Comparison of ENCODE assay signal across 8 mouse cellular contexts in genomic region chr4:46304071-46304470, GRCm38 (mm10). TPM values are rescaled to one million over a fixed set of nuclear protein-coding genes. Genes with fewer than 3 reads are reported as not detected.
DNase-seq lines count a peak whose midpoint lies in the region; ATAC-seq and TF ChIP-seq lines count a peak whose summit lies in the region.

No protein-coding gene starts in this region.

- H3K27me3 ChIP-seq in embryonic facial prominence, embryonic 13.5 days: peaks cover 54% of the 10 kb centered on the region
- H3K27me3 ChIP-seq in heart, embryonic 12.5 days (replicated peaks): peaks cover 36% of the 10 kb centered on the region
- H3K27me3 ChIP-seq in kidney, embryonic 14.5 days (ENCODE audit: control insufficient read depth, insufficient read depth, low read length): peaks cover 10% of the 10 kb centered on the region
- peaks cover 25% of the 10 kb centered on the region; the same call in 1 of the 2 replicates for H3K27me3 ChIP-seq in liver, postnatal 0 days (ENCODE audit: insufficient read depth, low read length)

- peak; percentile 36 for DNase-seq in A20 (ENCODE audit: low read depth, low spot score)
- peak; percentile 86 for DNase-seq in adrenal gland, adult 8-10 months
- DNase-seq in liver, postnatal 0 days: no peak

- WGBS in embryonic facial prominence, embryonic 13.5 days: 5% methylated on average over 8 of the region's 8 CpGs
- WGBS in heart, embryonic 12.5 days: 3% methylated on average over 8 of the region's 8 CpGs
- 5% methylated on average over 8 of the region's 8 CpGs for WGBS in kidney, embryonic 14.5 days
- WGBS in liver, postnatal 0 days (ENCODE audit: insufficient replicate concordance): 13% methylated on average over 8 of the region's 8 CpGs
- WGBS in olfactory bulb, adult 2 months: 5% methylated on average over 8 of the region's 8 CpGs

- TF ChIP-seq EP300 in liver, postnatal 0 days (IDR thresholded peaks at IDR 0.05; ENCODE audit: low read depth): no peak

- H3K27ac ChIP-seq in embryonic facial prominence, embryonic 13.5 days: no peak overlapping the region
- peak overlapping the region; percentile 67 for H3K27ac ChIP-seq in heart, embryonic 12.5 days (ENCODE audit: poor library complexity, severe bottlenecking)
- no peak overlapping the region for H3K27ac ChIP-seq in kidney, embryonic 14.5 days (ENCODE audit: low read depth, low read length)
- H3K27ac ChIP-seq in liver, postnatal 0 days (ENCODE audit: low read depth): no peak overlapping the region
- no peak overlapping the region for H3K27ac ChIP-seq in olfactory bulb, adult 2 months (ENCODE audit: insufficient read depth, low read depth, low read length)

- no peak for TF ChIP-seq CTCF in liver, postnatal 0 days (IDR thresholded peaks at IDR 0.05; ENCODE audit: low read depth)
- TF ChIP-seq CTCF in olfactory bulb, adult 2 months (IDR thresholded peaks at IDR 0.05; ENCODE audit: insufficient read depth, low read depth, low read length): no peak

- TF ChIP-seq POLR2A in olfactory bulb, adult 2 months (IDR thresholded peaks at IDR 0.05; ENCODE audit: insufficient read depth, low read depth, low read length): no peak

- peak overlapping the region; percentile 86 for H3K4me2 ChIP-seq in embryonic facial prominence, embryonic 13.5 days
- peak overlapping the region; percentile 97 for H3K4me2 ChIP-seq in heart, embryonic 12.5 days
- H3K4me2 ChIP-seq in kidney, embryonic 14.5 days (replicated peaks; ENCODE audit: low read depth, low read length): peak overlapping the region; percentile 86
- H3K4me2 ChIP-seq in liver, postnatal 0 days (ENCODE audit: low read depth, low read length): peak overlapping the region; percentile 88

- H3K36me3 ChIP-seq in embryonic facial prominence, embryonic 13.5 days: no peaks in the 10 kb centered on the region
- no peaks in the 10 kb centered on the region for H3K36me3 ChIP-seq in heart, embryonic 12.5 days
- no peaks in the 10 kb centered on the region for H3K36me3 ChIP-seq in kidney, embryonic 14.5 days (ENCODE audit: control insufficient read depth, insufficient read depth, low read length)
- no peaks in the 10 kb centered on the region for H3K36me3 ChIP-seq in liver, postnatal 0 days (replicated peaks; ENCODE audit: insufficient read depth, low read length)

- H3K9ac ChIP-seq in embryonic facial prominence, embryonic 13.5 days: no peak overlapping the region
- no peak overlapping the region for H3K9ac ChIP-seq in heart, embryonic 12.5 days
- no peak overlapping the region for H3K9ac ChIP-seq in kidney, embryonic 14.5 days (ENCODE audit: low read depth, low read length)
- no peak overlapping the region for H3K9ac ChIP-seq in liver, postnatal 0 days (replicated peaks)

- H3K4me3 ChIP-seq in embryonic facial prominence, embryonic 13.5 days: peak overlapping the region; percentile 71; the same call in 1 of the 2 replicates
- H3K4me3 ChIP-seq in heart, embryonic 12.5 days: peak overlapping the region; percentile 88
- H3K4me3 ChIP-seq in kidney, embryonic 14.5 days (ENCODE audit: low read length): peak overlapping the region; percentile 73; the same call in 1 of the 2 replicates
- H3K4me3 ChIP-seq in liver, postnatal 0 days (ENCODE audit: low read depth, low read length): peak overlapping the region; percentile 63; the same call in 1 of the 2 replicates
- 0 out of 2 replicates have a peak overlapping the region, but pooled peaks have one; percentile 21 for H3K4me3 ChIP-seq in olfactory bulb, adult 2 months (ENCODE audit: insufficient read depth, low read depth, low read length)

- no peaks in the 10 kb centered on the region for H3K9me3 ChIP-seq in embryonic facial prominence, embryonic 13.5 days
- no peaks in the 10 kb centered on the region for H3K9me3 ChIP-seq in heart, embryonic 12.5 days (replicated peaks)
- H3K9me3 ChIP-seq in kidney, embryonic 14.5 days (ENCODE audit: control insufficient read depth, low read length): no peaks in the 10 kb centered on the region
- no peaks in the 10 kb centered on the region for H3K9me3 ChIP-seq in liver, postnatal 0 days (ENCODE audit: low read length)

- no peak for ATAC-seq in embryonic facial prominence, embryonic 13.5 days (ENCODE audit: insufficient number of reproducible peaks, insufficient read depth, low FRiP score, low TSS enrichment, low read depth)
- peak; percentile 56 for ATAC-seq in heart, embryonic 12.5 days (ENCODE audit: insufficient number of reproducible peaks, low FRiP score)
- no peak for ATAC-seq in kidney, embryonic 14.5 days (ENCODE audit: low FRiP score, low TSS enrichment)
- no peak for ATAC-seq in liver, postnatal 0 days
- no peak for ATAC-seq in megakaryocyte progenitor cell, adult 5-6 weeks (replicated peaks; ENCODE audit: poor library complexity)

- peaks cover 7% of the 10 kb centered on the region for H3K4me1 ChIP-seq in embryonic facial prominence, embryonic 13.5 days
- H3K4me1 ChIP-seq in heart, embryonic 12.5 days (replicated peaks): peaks cover 12% of the 10 kb centered on the region
- 0 out of 2 replicates have a peak, but pooled peaks cover 5% of the 10 kb centered on the region for H3K4me1 ChIP-seq in kidney, embryonic 14.5 days (ENCODE audit: control insufficient read depth, insufficient read depth, low read length)
- H3K4me1 ChIP-seq in liver, postnatal 0 days (ENCODE audit: insufficient read depth): peaks cover 2% of the 10 kb centered on the region; the same call in 1 of the 2 replicates
- H3K4me1 ChIP-seq in olfactory bulb, adult 2 months (ENCODE audit: control insufficient read depth, insufficient read depth, low read length): peaks cover 8% of the 10 kb centered on the region

RNA-seq across cellular contexts. Expression of gene Foxe1, which starts 39.3 kb away (rescaled TPM):
- total RNA-seq in adrenal gland, adult 8-10 months (2022): not detected
- 0.81 and 0.91 TPM in 2 replicates for polyA plus RNA-seq in embryonic facial prominence, embryonic 13.5 days (2015; fragmentation: Nextera tagmentation; extraction: Ambion mirVana)
- not detected in 2 replicates for polyA plus RNA-seq in heart, embryonic 12.5 days (2016; fragmentation: Nextera tagmentation; extraction: Ambion mirVana)
- polyA plus RNA-seq in kidney, embryonic 14.5 days (2014; fragmentation: Nextera tagmentation; extraction: Ambion mirVana): not detected in 2 replicates
- polyA plus RNA-seq in liver, postnatal 0 days (2015; fragmentation: Nextera tagmentation; extraction: Ambion mirVana): not detected in 2 replicates
- polyA plus RNA-seq in olfactory bulb, adult 2 months (2012; ENCODE audit: insufficient read depth, insufficient read length, low replicate concordance, missing spikeins): not detected in 2 replicates
- not detected in 2 replicates for total RNA-seq in megakaryocyte progenitor cell, adult 5-6 weeks (2015)
- not detected in 2 replicates for total RNA-seq in megakaryocyte progenitor cell, adult 5-6 weeks (2017)

Comparison
In these comparisons a context has a peak if more than half of its experiments do, and no peak if none do; other contexts are left out.
1. H3K4me3 ChIP-seq: peak in every context shown above with its lines; median percentile 88 in heart, embryonic 12.5 days; 73 in kidney, embryonic 14.5 days; 71 in embryonic facial prominence, embryonic 13.5 days; 63 in liver, postnatal 0 days; 21 in olfactory bulb, adult 2 months.